14 mouse cellular contexts compared by ENCODE assay signal in the genomic region with DNA sequence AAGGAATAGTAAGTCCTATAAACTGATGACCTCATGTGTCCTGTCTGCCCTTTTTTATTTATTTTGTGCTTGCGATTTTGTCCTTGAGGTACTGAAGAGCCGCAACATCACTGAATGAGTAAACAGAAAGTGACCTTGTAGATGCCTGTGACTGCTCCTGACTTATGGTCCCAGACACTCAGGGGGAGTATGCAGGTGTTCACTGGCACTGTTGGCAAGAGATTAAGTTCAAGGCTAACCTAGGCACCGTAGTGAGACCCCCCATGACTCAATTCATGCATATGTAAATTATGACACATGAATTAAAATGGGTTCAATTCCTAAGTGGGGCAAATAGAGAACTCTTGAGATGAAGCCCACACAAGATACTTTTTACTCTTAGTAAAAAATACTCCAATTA.
"Had no signal": no experiment of that assay in that cellular context is flagged by ENCODE, and none has a peak within 500 bp of the region (broad histone marks: within the 10 kb centered on the region; RNA-seq: fewer than 3 reads in every experiment).

No protein-coding gene starts in this region.

- DNase-seq: cerebellum, postnatal 10 days; cerebellum, postnatal 14 days; cerebellum, postnatal 25 days; cerebellum, postnatal 36 days; embryo, embryonic 11 days; forebrain, postnatal 0 days; gastrocnemius, adult 2 months; gastrocnemius, postnatal 10 days; gastrocnemius, postnatal 14 days; gastrocnemius, postnatal 25 days; gastrocnemius, postnatal 36 days; heart, adult 11 months; heart, adult 18-20 months; heart, adult 2 months had no signal
